Mouse (Mus musculus) C2C12 (cell line): ENCODE measurements around the gene Pfkfb3.

Experiments used
- CEBPB ChIP-seq: IDR thresholded peaks from one replicate; pipeline ENCODE4 v1.6.1; 2011; ENCODE audit warnings: low read depth, mild to moderate bottlenecking, control low read depth, moderate library complexity
- CTCF ChIP-seq: IDR thresholded peaks from one replicate; pipeline ENCODE4 v1.5.1; 2011; ENCODE audit not compliant: control insufficient read depth, insufficient read depth, insufficient read length
- MAX ChIP-seq: IDR thresholded peaks from one replicate; pipeline ENCODE4 v1.6.1; 2011; ENCODE audit warnings: mild to moderate bottlenecking, control low read depth

- TF ChIP-seq CTCF (no peak), CEBPB (no peak), MAX (no peak)
Observed at GRCm38 (mm10) chr2:11545380-11545779, 8.5 kb downstream of the Pfkfb3 start.
